Mouse (Mus musculus) heart, embryonic 14.5 days (tissue): Measurements from ENCODE around the gene Crebl2. TPM values are rescaled to one million over a fixed set of nuclear protein-coding genes. Genes with fewer than 3 reads are reported as not detected.

Experiments
- ATAC-seq: fragments of 200-750 bp; cut with Nextera tagmentation; 2 replicates; pipeline ENCODE4 v1.8.0; 2017; ENCODE audit warnings: low read depth, moderate TSS enrichment; ENCODE audit not compliant: insufficient number of reproducible peaks, insufficient read depth, low FRiP score
- H3K27ac ChIP-seq, 2 experiments: fragments of 200-500 bp in 1 of 2; fragments of 300-500 bp in 1 of 2; sonication (generic) in 1 of 2; replicated peaks in 1 of 2; 2 replicates each; pipeline ENCODE4 v1.5.1; 2012 to 2014; ENCODE audit warnings: low read depth in 2 of 2, low read length in 2 of 2, control low read depth in 1 of 2, mild to moderate bottlenecking in 1 of 2, mixed read lengths in 1 of 2; ENCODE audit not compliant: control insufficient read depth in 1 of 2, insufficient read depth in 1 of 2
- H3K27me3 ChIP-seq: fragments of 300-500 bp; sonication (generic); 2 replicates; pipeline ENCODE4 v1.6.1; 2014; ENCODE audit warnings: mild to moderate bottlenecking, low read length, control low read depth; ENCODE audit not compliant: control insufficient read depth, insufficient read depth
- H3K36me3 ChIP-seq: fragments of 300-500 bp; sonication (generic); 2 replicates; pipeline ENCODE4 v1.6.1; 2014; ENCODE audit warnings: mild to moderate bottlenecking, control low read depth, low read length, mixed read lengths; ENCODE audit not compliant: control insufficient read depth, insufficient read depth
- H3K4me1 ChIP-seq, 2 experiments: fragments of 200-500 bp in 1 of 2; fragments of 300-500 bp in 1 of 2; sonication (generic) in 1 of 2; 2 replicates each; pipeline ENCODE4 v1.6.1; 2012 to 2014; ENCODE audit warnings: low read length in 2 of 2, control low read depth in 1 of 2, mixed read lengths in 1 of 2; ENCODE audit not compliant: control insufficient read depth in 2 of 2, insufficient read depth in 2 of 2
- H3K4me2 ChIP-seq: fragments of 300-500 bp; sonication (generic); 2 replicates; pipeline ENCODE4 v1.6.1; 2014; ENCODE audit warnings: mild to moderate bottlenecking, low read length
- H3K4me3 ChIP-seq, 2 experiments: fragments of 200-500 bp in 1 of 2; fragments of 300-500 bp in 1 of 2; sonication (generic) in 1 of 2; 2 replicates each; pipeline ENCODE4 v1.5.1; 2012 to 2014; ENCODE audit warnings: low read length in 2 of 2, mild to moderate bottlenecking in 2 of 2, control low read depth in 1 of 2, low read depth in 1 of 2, moderate library complexity in 1 of 2; ENCODE audit not compliant: control insufficient read depth in 1 of 2, insufficient read depth in 1 of 2
- H3K9ac ChIP-seq: fragments of 300-500 bp; sonication (generic); 2 replicates; pipeline ENCODE4 v1.6.1; 2014; ENCODE audit warnings: mild to moderate bottlenecking, low read length
- H3K9me3 ChIP-seq: fragments of 300-500 bp; sonication (generic); 2 replicates; pipeline ENCODE4 v1.6.1; 2016; ENCODE audit warnings: low read length, control low read depth; ENCODE audit not compliant: control insufficient read depth
- WGBS: fragments of 180-500 bp; shearing (Covaris S2); extraction: QIAGEN DNeasy Blood & Tissue Kit; methylation state at CpG from one replicate; pipeline ENCODE4 v1.1.7; 2014; 5-methylcytosine and 5-hydroxymethylcytosine counted together
- polyA plus RNA-seq: library from polyadenylated mRNA; unstranded; fragments of >200 nt; fragmentation: Nextera tagmentation; extraction: Ambion mirVana; gene quantifications from 2 replicates; pipeline ENCODE4 v1.2.1, GENCODE M21; 2014

Crebl2 gene
- polyA plus RNA-seq, 1 experiment from 2014 or later, result 1.6 TPM

DNA sequence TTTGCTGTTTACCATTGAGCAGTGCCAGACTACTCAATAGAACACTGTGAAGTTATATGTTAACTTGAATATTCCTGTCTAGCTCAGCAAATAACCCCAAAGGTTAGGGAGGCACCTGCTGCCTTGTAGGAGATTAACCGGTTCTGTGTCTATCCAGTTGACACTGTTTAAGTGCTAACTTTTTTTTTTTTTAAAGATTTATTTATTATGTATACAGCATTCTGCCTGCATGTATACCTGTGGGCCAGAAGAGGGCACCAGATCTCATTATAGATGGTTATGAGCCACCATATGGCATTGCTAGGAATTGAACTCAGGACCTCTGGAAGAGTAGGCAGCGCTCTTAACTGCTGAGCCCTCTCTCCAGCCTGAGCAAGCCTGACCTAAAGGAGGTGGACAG lies 43.1 kb downstream of the Crebl2 start:
- WGBS, result 83% methylated on average over 2 of the region's 2 CpGs
- Histone ChIP-seq H3K4me3 (no peak overlapping the region), H3K4me2 (no peak overlapping the region), H3K36me3 (peaks cover 17% of the 10 kb centered on the region), H3K27me3 (no peaks in the 10 kb centered on the region), H3K4me1 (no peaks in the 10 kb centered on the region), H3K9ac (no peak overlapping the region), H3K27ac (no peak overlapping the region), H3K9me3 (peaks cover 2% of the 10 kb centered on the region; the same call in 1 of the 2 replicates)
- ATAC-seq, result no peak

DNA sequence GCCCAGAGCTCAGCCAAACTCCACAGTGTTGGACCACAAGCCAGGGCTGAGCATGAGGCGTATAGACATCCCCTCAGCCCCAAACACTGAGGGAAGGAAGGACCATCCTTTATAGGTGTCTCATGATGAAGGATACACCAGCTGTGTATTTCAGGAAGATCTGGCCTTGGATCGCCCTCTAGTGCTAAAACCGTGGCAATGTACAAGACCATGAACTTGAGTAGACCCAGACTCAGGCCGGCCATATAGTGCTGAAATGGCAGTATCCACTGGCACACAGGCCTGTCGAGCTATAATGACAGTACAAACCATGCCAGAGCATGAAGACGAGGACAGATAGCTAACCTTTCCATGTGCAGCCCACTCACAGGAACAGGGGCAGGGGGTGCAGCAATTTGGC lies 46.8 kb downstream of the Crebl2 start:
- no peak overlapping the region for H3K9ac ChIP-seq
- no peak overlapping the region for H3K4me3 ChIP-seq
- peaks cover 3% of the 10 kb centered on the region; the same call in 1 of the 2 replicates for H3K36me3 ChIP-seq
- no peaks in the 10 kb centered on the region for H3K9me3 ChIP-seq
- H3K27ac ChIP-seq, result no peak overlapping the region
- H3K4me2 ChIP-seq, result no peak overlapping the region
- WGBS, result 70% methylated on average over 6 of the region's 6 CpGs
- H3K4me1 ChIP-seq, result peaks cover 0 to 6% of the 10 kb centered on the region in 2 experiments; a peak in 1 of 4 replicates
- H3K27me3 ChIP-seq, result no peaks in the 10 kb centered on the region
- ATAC-seq, result no peak

DNA sequence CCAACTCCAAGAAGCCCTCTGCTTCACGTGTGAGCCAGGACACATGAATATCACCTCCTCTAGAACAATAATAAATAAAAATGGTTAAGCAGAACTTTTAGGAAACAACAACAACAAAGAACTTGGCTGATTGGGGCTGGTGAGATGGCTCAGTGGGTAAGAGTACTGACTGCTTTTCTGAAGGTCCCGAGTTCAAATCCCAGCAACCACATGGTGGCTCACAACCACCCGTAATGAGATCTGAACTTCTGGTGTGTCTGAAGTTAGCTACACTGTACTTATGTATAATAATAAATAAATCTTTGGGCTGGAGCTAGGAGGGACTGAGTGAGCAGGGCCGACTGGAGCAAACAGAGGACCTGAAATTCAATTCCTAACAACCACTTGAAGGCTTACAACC lies 47.3 kb downstream of the Crebl2 start:
- Histone ChIP-seq H3K36me3 (peaks cover 3% of the 10 kb centered on the region; the same call in 1 of the 2 replicates), H3K4me2 (no peak overlapping the region), H3K4me1 (peaks cover 0 to 6% of the 10 kb centered on the region in 2 experiments; a peak in 1 of 4 replicates), H3K9ac (no peak overlapping the region), H3K27ac (no peak overlapping the region), H3K9me3 (no peaks in the 10 kb centered on the region), H3K4me3 (no peak overlapping the region), H3K27me3 (no peaks in the 10 kb centered on the region)
- WGBS, result 83% methylated on average over 4 of the region's 4 CpGs
- no peak for ATAC-seq

DNA sequence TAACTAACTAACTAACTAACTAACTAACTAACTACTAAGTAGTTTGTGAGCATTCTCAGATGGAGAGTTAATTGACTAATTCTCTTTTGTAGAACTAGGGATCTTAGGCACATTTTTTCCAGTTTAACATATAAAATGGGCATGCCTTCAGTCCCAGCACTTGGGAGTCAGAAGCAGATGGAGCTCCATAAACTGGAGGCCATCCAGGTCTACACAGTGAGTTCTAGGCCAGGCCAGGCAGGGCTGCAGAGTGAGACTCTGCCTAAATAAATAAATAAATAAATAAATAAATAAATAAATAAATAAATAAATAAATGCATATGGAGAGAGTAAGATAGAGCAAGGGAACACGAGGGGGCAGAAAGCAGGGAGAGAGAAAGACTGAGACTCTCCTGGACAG lies 47.9 kb downstream of the Crebl2 start:
- peaks cover 6% of the 10 kb centered on the region; the same call in 1 of the 2 replicates for H3K36me3 ChIP-seq
- H3K4me3 ChIP-seq, result no peak overlapping the region
- peaks cover 0 to 6% of the 10 kb centered on the region in 2 experiments; a peak in 1 of 4 replicates for H3K4me1 ChIP-seq
- no peak overlapping the region for H3K9ac ChIP-seq
- H3K9me3 ChIP-seq, result no peaks in the 10 kb centered on the region
- no peak overlapping the region for H3K4me2 ChIP-seq
- no peak overlapping the region for H3K27ac ChIP-seq
- 39% methylated on average over 1 of the region's 1 CpGs for WGBS
- H3K27me3 ChIP-seq, result no peaks in the 10 kb centered on the region
- ATAC-seq, result no peak

DNA sequence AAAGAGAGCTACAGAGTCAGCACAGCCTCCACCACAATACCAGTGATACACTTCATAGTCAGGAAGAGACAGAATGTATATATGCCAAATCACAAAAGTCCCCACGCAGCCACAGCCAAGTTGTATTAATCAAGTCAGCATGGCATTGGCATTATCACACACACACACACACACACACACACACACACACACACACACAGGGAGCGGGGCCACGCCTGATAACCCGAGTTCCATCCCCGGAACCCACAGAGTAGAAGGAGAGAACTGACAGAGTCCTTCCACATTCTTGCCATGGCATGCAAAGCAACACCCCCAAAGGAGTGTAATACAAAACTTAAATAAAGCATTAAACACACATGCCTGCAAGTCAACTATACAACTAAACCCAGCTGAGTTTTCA lies 49.6 kb downstream of the Crebl2 start:
- Histone ChIP-seq H3K36me3 (peaks cover 6% of the 10 kb centered on the region; the same call in 1 of the 2 replicates), H3K4me3 (no peak overlapping the region), H3K27me3 (no peaks in the 10 kb centered on the region), H3K9ac (no peak overlapping the region), H3K4me2 (no peak overlapping the region), H3K9me3 (no peaks in the 10 kb centered on the region), H3K4me1 (peaks cover 0 to 6% of the 10 kb centered on the region in 2 experiments; a peak in 1 of 4 replicates), H3K27ac (no peak overlapping the region)
- 79% methylated on average over 5 of the region's 5 CpGs for WGBS
- no peak for ATAC-seq

DNA sequence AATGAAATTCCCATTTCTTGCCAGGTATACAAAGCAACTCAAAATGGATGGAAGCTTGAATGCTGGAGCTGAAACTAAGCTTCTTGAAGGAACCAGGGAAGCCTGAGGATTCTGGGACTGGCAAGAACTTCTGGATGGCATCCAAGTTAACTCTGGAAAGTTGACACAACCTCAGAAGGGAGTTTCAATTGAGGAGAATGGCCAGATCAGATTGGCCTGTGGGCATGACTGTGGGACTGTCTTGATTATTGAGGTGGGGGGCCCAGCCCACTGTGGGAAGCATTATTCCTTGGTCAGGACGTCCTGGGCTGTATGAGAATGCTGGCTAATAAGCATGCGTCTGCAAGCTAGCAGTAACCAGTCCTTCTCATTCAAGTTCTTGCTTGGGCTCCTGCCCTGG lies 50.1 kb downstream of the Crebl2 start:
- Histone ChIP-seq H3K27me3 (no peaks in the 10 kb centered on the region), H3K27ac (no peak overlapping the region), H3K9ac (no peak overlapping the region), H3K4me3 (no peak overlapping the region), H3K4me1 (peaks cover 0 to 6% of the 10 kb centered on the region in 2 experiments; a peak in 1 of 4 replicates), H3K4me2 (no peak overlapping the region), H3K36me3 (peaks cover 6% of the 10 kb centered on the region; the same call in 1 of the 2 replicates), H3K9me3 (no peaks in the 10 kb centered on the region)
- WGBS, result 74% methylated on average over 2 of the region's 2 CpGs
- ATAC-seq, result no peak

DNA sequence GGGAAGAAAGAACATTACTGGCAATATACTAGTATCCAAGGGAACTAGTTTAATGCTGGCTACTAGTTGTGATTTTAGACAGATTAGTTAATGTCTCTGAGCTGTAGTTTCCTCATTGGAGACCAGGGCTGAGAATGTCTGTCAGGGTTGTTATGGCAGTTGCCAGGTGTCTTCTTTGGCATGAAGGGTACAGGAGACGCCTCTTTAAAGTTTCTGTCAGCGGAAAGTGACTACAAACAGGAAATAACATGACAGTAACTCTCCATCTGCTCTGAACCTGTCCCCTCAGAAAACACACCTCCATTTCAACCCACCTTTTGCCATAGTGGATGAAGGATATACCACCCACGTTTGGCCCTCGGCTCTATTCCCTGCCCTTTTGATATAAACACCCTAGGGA lies 53.7 kb downstream of the Crebl2 start:
- Histone ChIP-seq H3K9me3 (no peaks in the 10 kb centered on the region), H3K9ac (no peak overlapping the region), H3K4me3 (no peak overlapping the region), H3K36me3 (0 out of 2 replicates have a peak, but pooled peaks cover 3% of the 10 kb centered on the region), H3K27ac (no peak overlapping the region), H3K4me2 (no peak overlapping the region), H3K4me1 (peaks cover 9 to 10% of the 10 kb centered on the region in 2 experiments; a peak in 3 of 4 replicates), H3K27me3 (no peaks in the 10 kb centered on the region)
- WGBS, result 73% methylated on average over 4 of the region's 4 CpGs
- ATAC-seq, result no peak

DNA sequence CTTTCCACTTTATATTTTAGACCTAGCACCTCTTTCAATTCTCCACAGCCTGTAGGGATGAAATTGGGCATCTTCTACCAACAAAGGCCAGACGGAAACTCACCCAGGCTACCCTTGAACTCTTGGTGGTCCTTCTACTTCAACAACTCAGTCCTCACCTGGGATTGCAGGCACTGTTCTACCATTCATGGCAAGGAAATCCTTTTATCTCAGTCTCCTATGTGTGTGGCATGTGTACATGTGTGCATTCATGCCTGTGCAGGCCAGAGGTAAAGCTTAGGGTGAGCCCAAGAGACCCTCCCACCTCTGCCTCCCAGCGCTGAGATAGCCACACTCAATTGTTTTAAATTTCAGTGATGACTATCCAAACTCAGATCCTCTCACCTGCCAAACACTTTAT lies 55.6 kb downstream of the Crebl2 start:
- Histone ChIP-seq H3K4me1 (peaks cover 9 to 12% of the 10 kb centered on the region in 2 experiments; a peak in 3 of 4 replicates), H3K27me3 (no peaks in the 10 kb centered on the region), H3K9ac (no peak overlapping the region), H3K36me3 (0 out of 2 replicates have a peak, but pooled peaks cover 3% of the 10 kb centered on the region), H3K4me3 (no peak overlapping the region), H3K4me2 (no peak overlapping the region), H3K9me3 (no peaks in the 10 kb centered on the region), H3K27ac (no peak overlapping the region)
- 91% methylated on average over 2 of the region's 2 CpGs for WGBS
- no peak for ATAC-seq
